Mouse (Mus musculus) adrenal gland, postnatal 4 days (tissue): ENCODE data around the gene Fam184b. TPM values are rescaled to one million over a fixed set of nuclear protein-coding genes. Genes with fewer than 3 reads are reported as not detected.

Experiments
- DNase-seq, 2 experiments: peaks; one replicate each; pipeline ENCODE4 v3.0.0; 2021 to 2022; ENCODE audit warnings: low spot score in 2 of 2, mixed read lengths in 2 of 2
- total RNA-seq, 2 experiments: library from RNA; stranded (reverse); gene quantifications; 2 replicates each; pipeline ENCODE4 v1.2.3; 2021

The Fam184b gene
- total RNA-seq, 2 experiments from 2014 or later, result 1.2 to 1.8 TPM

- no peak for DNase-seq
These were observed 40.4 kb downstream of the Fam184b start for GRCm38 (mm10) chr5:45599056-45599455.

- DNase-seq, result no peak
These were observed 43.9 kb downstream of the Fam184b start for GRCm38 (mm10) chr5:45595363-45596039.

GRCm38 (mm10) chr5:45593276-45593675 lies 46.1 kb downstream of the Fam184b start:
- no peak for DNase-seq

- DNase-seq, result no peak
These were observed 49.3 kb downstream of the Fam184b start for GRCm38 (mm10) chr5:45590094-45590493.

- DNase-seq, result no peak
These were observed 54.8 kb downstream of the Fam184b start for GRCm38 (mm10) chr5:45584601-45585000.

- no peak for DNase-seq
These were observed 59.1 kb downstream of the Fam184b start for GRCm38 (mm10) chr5:45580279-45580678.

- DNase-seq, result no peak
These were observed 62.0 kb downstream of the Fam184b start for GRCm38 (mm10) chr5:45577376-45577775.

GRCm38 (mm10) chr5:45576716-45577115 lies 62.7 kb downstream of the Fam184b start:
- no peak for DNase-seq

GRCm38 (mm10) chr5:45572816-45573215 lies 66.6 kb downstream of the Fam184b start:
- no peak for DNase-seq

- no peak for DNase-seq
These were observed 73.6 kb downstream of the Fam184b start for GRCm38 (mm10) chr5:45565829-45566228.

- no peak for DNase-seq
These were observed 75.4 kb downstream of the Fam184b start for GRCm38 (mm10) chr5:45564054-45564453.

- no peak for DNase-seq
These were observed 89.8 kb downstream of the Fam184b start for GRCm38 (mm10) chr5:45549586-45549985.

GRCm38 (mm10) chr5:45543374-45543773 lies 96.0 kb downstream of the Fam184b start:
- no peak for DNase-seq

- DNase-seq, result no peak
These were observed 99.9 kb downstream of the Fam184b start for GRCm38 (mm10) chr5:45539502-45539901.

- DNase-seq, result no peak
These were observed 104.2 kb downstream of the Fam184b start for GRCm38 (mm10) chr5:45535177-45535576.

GRCm38 (mm10) chr5:45534319-45535098 lies 104.9 kb downstream of the Fam184b start:
- peak in 1 of 2 experiments; percentile 48 for DNase-seq

- peak in 1 of 2 experiments; percentile 12 for DNase-seq
These were observed 109.7 kb downstream of the Fam184b start for GRCm38 (mm10) chr5:45529696-45530095.

- DNase-seq, result no peak
These were observed 113.1 kb downstream of the Fam184b start for GRCm38 (mm10) chr5:45526338-45526737.

- DNase-seq, result no peak
These were observed 114.3 kb downstream of the Fam184b start for GRCm38 (mm10) chr5:45525101-45525500.

GRCm38 (mm10) chr5:45521601-45522000 lies 117.8 kb downstream of the Fam184b start:
- no peak for DNase-seq

- no peak for DNase-seq
These were observed 118.7 kb downstream of the Fam184b start for GRCm38 (mm10) chr5:45520809-45521110.

- peak; percentile 89 to 95 for DNase-seq
These were observed 119.2 kb downstream of the Fam184b start, which contains the start of gene Med28 for GRCm38 (mm10) chr5:45519960-45520808. TSS of gene Med28 (plus strand) at chr5:45520229.
